Mouse (Mus musculus): Measurements from ENCODE around the gene Hpse. TPM values are rescaled to one million over a fixed set of nuclear protein-coding genes. Genes with fewer than 3 reads are reported as not detected.

Gene Hpse
- polyA plus RNA-seq (2015; fragmentation: Nextera tagmentation; extraction: Ambion mirVana), result 3.5 and 4.7 TPM in 2 replicates

GRCm38 (mm10) chr5:100719235-100720088 is at the start of gene Hpse:
Gene Hpse, minus strand, starts transcription at chr5:100719716.

GRCm38 (mm10) chr5:100674711-100675376 is 44.7 kb downstream of the Hpse start, which contains the start of gene Coq2:
Gene Coq2, minus strand, starts transcription at chr5:100675140.

Other genes starting within 250 kb of the Hpse start
- 4.3 and 6.7 TPM in 2 replicates for gene Lin54, start 219.1 kb downstream of the Hpse start, polyA plus RNA-seq (2015; fragmentation: Nextera tagmentation; extraction: Ambion mirVana)
- 99.4 and 126 TPM in 2 replicates for gene Cops4, start 201.4 kb downstream of the Hpse start, polyA plus RNA-seq (2015; fragmentation: Nextera tagmentation; extraction: Ambion mirVana)
- gene Plac8, start 147.5 kb downstream of the Hpse start, polyA plus RNA-seq (2015; fragmentation: Nextera tagmentation; extraction: Ambion mirVana), result 63.3 and 143 TPM in 2 replicates
- 67.8 and 73.6 TPM in 2 replicates for gene Coq2, start 44.6 kb downstream of the Hpse start, polyA plus RNA-seq (2015; fragmentation: Nextera tagmentation; extraction: Ambion mirVana)
- 5.9 and 7.0 TPM in 2 replicates for gene Helq, start 78.9 kb upstream of the Hpse start, polyA plus RNA-seq (2015; fragmentation: Nextera tagmentation; extraction: Ambion mirVana)
- gene Mrps18c, start 78.9 kb upstream of the Hpse start, polyA plus RNA-seq (2015; fragmentation: Nextera tagmentation; extraction: Ambion mirVana), result 316 and 494 TPM in 2 replicates
- gene Abraxas1, start 101.2 kb upstream of the Hpse start, polyA plus RNA-seq (2015; fragmentation: Nextera tagmentation; extraction: Ambion mirVana), result 17.2 and 29.2 TPM in 2 replicates
- gene Gpat3, start 126.0 kb upstream of the Hpse start, polyA plus RNA-seq (2015; fragmentation: Nextera tagmentation; extraction: Ambion mirVana), result 1.3 and 2.0 TPM in 2 replicates

All from adrenal gland, postnatal 0 days (tissue).